Mouse (Mus musculus) bone marrow macrophage, adult 2 months (primary cell): ENCODE measurements around the gene Sec24c.

Experiments used
- CTCF ChIP-seq: IDR thresholded peaks from 2 replicates; pipeline ENCODE4 v1.5.1; 2012; ENCODE audit warnings: low read depth, mild to moderate bottlenecking, low read length, moderate library complexity
- POLR2A ChIP-seq: IDR thresholded peaks from 2 replicates; pipeline ENCODE4 v1.6.1; 2012; ENCODE audit warnings: mild to moderate bottlenecking, low read depth, low read length, borderline replicate concordance

GRCm38 (mm10) chr14:20725660-20726339 lies 51.7 kb downstream of the Sec24c start:
- TF ChIP-seq CTCF (no peak), POLR2A (no peak)
